Mouse (Mus musculus) hindbrain, postnatal 0 days (tissue): ENCODE measurements around the gene Swi5. TPM values are rescaled to one million over a fixed set of nuclear protein-coding genes. Genes with fewer than 3 reads are reported as not detected.

Source experiments
- ATAC-seq: fragments of 200-750 bp; cut with Nextera tagmentation; 2 replicates; pipeline ENCODE4 v1.8.0; 2017; ENCODE audit warnings: mild to moderate bottlenecking, moderate TSS enrichment, moderate library complexity
- DNase-seq: peaks from one replicate; pipeline ENCODE4 v3.0.0-alpha.2; 2015; ENCODE audit warnings: low spot score
- H3K27ac ChIP-seq: fragments of 300-500 bp; sonication (generic); 2 replicates; pipeline ENCODE4 v1.5.1; 2014; ENCODE audit warnings: mild to moderate bottlenecking
- H3K27me3 ChIP-seq: fragments of 300-500 bp; sonication (generic); 2 replicates; pipeline ENCODE4 v1.6.1; 2014; ENCODE audit warnings: low read length, mixed read lengths; ENCODE audit not compliant: insufficient read depth
- H3K36me3 ChIP-seq: fragments of 300-500 bp; sonication (generic); 2 replicates; pipeline ENCODE4 v1.6.1; 2014; ENCODE audit warnings: low read length, mixed read lengths; ENCODE audit not compliant: insufficient read depth
- H3K4me1 ChIP-seq: fragments of 300-500 bp; sonication (generic); 2 replicates; pipeline ENCODE4 v1.6.1; 2014; ENCODE audit warnings: antibody characterized with exemption, low read length, mixed read lengths; ENCODE audit not compliant: insufficient read depth
- H3K4me2 ChIP-seq: fragments of 300-500 bp; sonication (generic); 2 replicates; pipeline ENCODE4 v1.6.1; 2014; ENCODE audit warnings: low read depth, mild to moderate bottlenecking, low read length, moderate library complexity, mixed read lengths
- H3K4me3 ChIP-seq: fragments of 300-500 bp; sonication (generic); 2 replicates; pipeline ENCODE4 v1.5.1; 2014; ENCODE audit warnings: low read length
- H3K9ac ChIP-seq: fragments of 300-500 bp; sonication (generic); replicated peaks from 2 replicates; pipeline ENCODE4 v1.6.1; 2014; ENCODE audit warnings: mild to moderate bottlenecking, low read length, moderate library complexity, mixed read lengths
- H3K9me3 ChIP-seq: fragments of 300-500 bp; sonication (generic); 2 replicates; pipeline ENCODE4 v1.6.1; 2016; ENCODE audit warnings: low read length, mixed read lengths
- CTCF ChIP-seq: IDR thresholded peaks from 2 replicates; pipeline ENCODE4 v1.5.1; 2016; ENCODE audit warnings: antibody characterized with exemption, control low read depth, low read depth
- WGBS: fragments of 180-500 bp; shearing (Covaris S2); extraction: QIAGEN DNeasy Blood & Tissue Kit; methylation state at CpG from one replicate; pipeline ENCODE4 v1.1.7; 2014; 5-methylcytosine and 5-hydroxymethylcytosine counted together
- microRNA-seq, 2 experiments: library from miRNA; unstranded; fragments of <30 nt; microRNA quantifications; one replicate each; pipeline ENCODE4; 2016
- polyA plus RNA-seq: library from polyadenylated mRNA; unstranded; fragments of >200 nt; fragmentation: Nextera tagmentation; extraction: Ambion mirVana; gene quantifications from 2 replicates; pipeline ENCODE4 v1.2.1, GENCODE M21; 2015
- total RNA-seq: library from RNA; depleted of rRNA; stranded (reverse); fragments of >200 nt; gene quantifications from 2 replicates; pipeline ENCODE4 v1.2.3, GENCODE M21; 2014; rRNA removed

Gene Swi5
- total and polyA plus RNA-seq, 2 experiments from 2014 or later: 319 to 487 TPM

DNA sequence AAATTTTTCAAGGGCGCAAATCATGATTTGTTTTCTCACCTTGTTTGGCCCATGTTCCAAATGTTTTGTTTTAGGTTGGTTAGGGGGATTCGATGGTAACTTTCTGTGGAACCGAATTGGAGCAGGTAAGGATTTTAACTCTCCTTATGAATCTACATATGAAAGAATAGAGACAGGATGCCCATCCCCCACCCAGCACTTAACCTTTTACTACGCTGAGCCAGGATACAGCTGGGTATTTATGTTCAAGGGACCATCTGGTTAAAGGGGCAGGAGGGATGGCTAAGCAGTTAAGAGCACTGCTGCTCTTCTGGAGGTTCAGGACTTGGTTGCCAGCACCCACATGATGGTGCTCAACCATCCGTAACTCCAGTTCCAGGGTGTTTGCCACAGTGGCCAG, 47.3 kb downstream of the Swi5 start:
- Histone ChIP-seq H3K4me2 (no peak overlapping the region), H3K9ac (no peak overlapping the region), H3K9me3 (no peaks in the 10 kb centered on the region), H3K4me3 (no peak overlapping the region), H3K27ac (no peak overlapping the region), H3K4me1 (peaks cover under 1% of the 10 kb centered on the region; the same call in 1 of the 2 replicates), H3K27me3 (no peaks in the 10 kb centered on the region), H3K36me3 (peaks cover 9% of the 10 kb centered on the region; the same call in 1 of the 2 replicates)
- no peak for TF ChIP-seq CTCF
- DNase-seq (no peak), ATAC-seq (no peak)
- WGBS: 88% methylated on average over 5 of the region's 5 CpGs

GRCm38 (mm10) chr2:32238708-32239435, 49.0 kb downstream of the Swi5 start:
- DNase-seq (no peak), ATAC-seq (no peak)
- Histone ChIP-seq H3K27ac (no peak overlapping the region), H3K4me2 (no peak overlapping the region), H3K4me1 (peaks cover 6% of the 10 kb centered on the region), H3K4me3 (no peak overlapping the region), H3K27me3 (no peaks in the 10 kb centered on the region), H3K36me3 (peaks cover 11% of the 10 kb centered on the region; the same call in 1 of the 2 replicates), H3K9me3 (no peaks in the 10 kb centered on the region), H3K9ac (no peak overlapping the region)
- no peak for TF ChIP-seq CTCF
- WGBS: 95% methylated on average over 9 of the region's 9 CpGs

DNA sequence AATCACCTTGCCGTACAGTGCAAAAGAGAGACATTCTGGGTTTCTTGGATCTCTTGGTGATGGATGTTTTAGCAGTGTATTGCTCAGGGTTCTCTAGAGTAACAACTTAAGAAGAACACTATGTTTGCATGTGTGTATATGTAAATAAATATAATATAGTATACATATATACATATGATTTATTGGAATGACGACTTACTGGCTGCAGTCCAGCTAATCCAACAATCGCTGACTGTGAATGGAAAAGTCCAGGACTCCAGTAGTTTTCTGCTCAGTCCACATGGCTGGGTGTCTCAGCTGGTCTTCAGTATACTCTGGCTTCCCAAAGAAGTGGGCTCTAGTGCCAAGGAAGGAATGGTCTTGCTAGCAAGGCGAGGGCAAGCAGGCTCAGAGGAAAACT, 50.3 kb downstream of the Swi5 start:
- Histone ChIP-seq H3K36me3 (peaks cover 22% of the 10 kb centered on the region), H3K4me1 (peaks cover 6% of the 10 kb centered on the region), H3K27me3 (no peaks in the 10 kb centered on the region), H3K9me3 (no peaks in the 10 kb centered on the region), H3K4me3 (peak overlapping the region; percentile 70), H3K27ac (0 out of 2 replicates have a peak overlapping the region, but pooled peaks have one; percentile 85), H3K9ac (peak overlapping the region; percentile 69; the same call in 1 of the 2 replicates), H3K4me2 (peak overlapping the region; percentile 91)
- ATAC-seq (no peak), DNase-seq (no peak)
- no peak for TF ChIP-seq CTCF
- WGBS: 38% methylated on average over 4 of the region's 4 CpGs

DNA sequence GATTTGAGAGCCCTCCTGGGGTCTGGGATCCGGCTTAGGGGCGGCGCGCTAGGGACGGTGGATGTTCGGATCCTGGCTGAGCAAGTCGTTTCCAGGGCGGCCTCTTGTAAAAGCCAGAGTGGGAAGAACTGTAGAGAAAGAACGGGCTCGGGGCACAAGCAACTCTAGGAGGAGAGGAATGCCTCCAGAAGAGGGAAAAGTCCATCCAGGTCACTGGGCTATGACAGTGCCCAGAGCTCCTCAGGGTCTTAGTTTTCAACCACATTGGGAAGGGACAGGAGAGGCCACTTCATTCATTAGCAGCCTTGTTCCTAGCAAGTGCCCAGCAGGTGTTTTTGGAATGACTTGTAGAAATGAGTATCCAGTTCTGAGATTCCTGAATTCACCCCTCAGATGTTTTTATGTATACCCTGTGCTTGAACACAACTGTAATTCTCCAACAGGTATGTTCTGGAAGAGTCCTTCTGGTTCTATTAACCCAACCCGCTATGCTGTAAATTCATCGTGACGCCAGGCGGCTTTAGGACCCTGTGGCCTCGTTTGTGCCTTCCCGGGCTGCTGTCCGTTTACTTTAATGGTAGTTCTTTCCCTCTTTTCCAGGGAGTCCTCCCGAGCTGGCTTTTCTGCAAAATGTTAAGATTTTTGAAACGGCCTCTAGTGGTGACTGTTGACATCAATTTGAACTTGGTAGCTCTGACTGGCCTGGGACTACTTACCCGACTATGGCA, 51.0 kb downstream of the Swi5 start:
- peaks cover 28% of the 10 kb centered on the region for H3K36me3 ChIP-seq
- peak overlapping the region; percentile 91 for H3K4me2 ChIP-seq
- no peaks in the 10 kb centered on the region for H3K27me3 ChIP-seq
- H3K9ac ChIP-seq: peak overlapping the region; percentile 69
- peak; percentile 63 for TF ChIP-seq CTCF
- DNase-seq: peak; percentile 84
- no peaks in the 10 kb centered on the region for H3K9me3 ChIP-seq
- under 1% methylated on average over 20 of the region's 20 CpGs for WGBS
- H3K27ac ChIP-seq: peak overlapping the region; percentile 85
- peaks cover 6% of the 10 kb centered on the region for H3K4me1 ChIP-seq
- peak; percentile 59 for ATAC-seq
- H3K4me3 ChIP-seq: peak overlapping the region; percentile 70

GRCm38 (mm10) chr2:32235886-32236759, 51.8 kb downstream of the Swi5 start, which contains the start of gene Pomt1:
TSS of gene Pomt1 (plus strand) at chr2:32236590.
- Histone ChIP-seq H3K27ac (peak within 1 kb of the TSS; percentile 85), H3K9ac (peak within 1 kb of the TSS; percentile 69), H3K27me3 (no peaks in the 10 kb centered on the region), H3K9me3 (no peaks in the 10 kb centered on the region), H3K4me1 (peaks cover 6% of the 10 kb centered on the region), H3K4me3 (peak within 1 kb of the TSS; percentile 70), H3K4me2 (peak within 1 kb of the TSS; percentile 91), H3K36me3 (peaks cover 36% of the 10 kb centered on the region)
- no peak for TF ChIP-seq CTCF
- ATAC-seq (peak; percentile 91), DNase-seq (peak; percentile 98)
- under 1% methylated on average over 54 of the region's 54 CpGs for WGBS

DNA sequence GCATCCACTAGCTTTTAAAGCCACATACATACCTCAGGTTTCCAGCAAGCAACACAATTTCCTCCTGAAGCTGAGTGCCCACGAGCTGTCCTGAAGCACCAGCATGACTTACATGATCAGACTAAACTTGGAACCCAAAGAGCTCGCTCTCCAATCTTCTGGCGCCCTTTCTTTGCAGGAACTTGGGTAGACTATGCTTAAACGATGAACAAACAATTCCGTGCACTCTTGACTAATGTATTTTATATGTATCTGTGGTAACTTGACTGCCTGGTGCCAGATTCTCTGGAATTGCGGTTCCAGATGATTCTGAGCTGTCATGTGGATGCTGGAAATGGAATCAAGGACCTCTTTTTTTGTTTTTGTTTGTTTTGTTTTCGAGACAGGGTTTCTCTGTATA, 52.4 kb downstream of the Swi5 start:
- ATAC-seq (no peak), DNase-seq (no peak)
- no peak for TF ChIP-seq CTCF
- Histone ChIP-seq H3K36me3 (peaks cover 43% of the 10 kb centered on the region), H3K4me3 (peak overlapping the region; percentile 70), H3K4me1 (peaks cover 6% of the 10 kb centered on the region), H3K9me3 (no peaks in the 10 kb centered on the region), H3K9ac (peak overlapping the region; percentile 69; the same call in 1 of the 2 replicates), H3K27me3 (no peaks in the 10 kb centered on the region), H3K4me2 (peak overlapping the region; percentile 91), H3K27ac (peak overlapping the region; percentile 85; the same call in 1 of the 2 replicates)
- 30% methylated on average over 7 of the region's 7 CpGs for WGBS

Small RNAs within 50 kb of the gene (microRNA-seq; reads per million reads assigned to microRNA genes)
- gene Gm23363 (0 reads per million in 2 experiments), gene Mir199b (44.7 to 130 reads per million in 2 experiments)

Other genes starting within 250 kb of the Swi5 start
- 0.83 and 1.3 TPM in 2 replicates for gene Fam78a, start 203.2 kb downstream of the Swi5 start, total RNA-seq
- 0.21 and 0.39 TPM in 2 replicates for gene Fam78a, start 203.2 kb downstream of the Swi5 start, polyA plus RNA-seq
- 39.2 and 50.5 TPM in 2 replicates for gene Plpp7, start 192.5 kb downstream of the Swi5 start, total RNA-seq
- 28.2 and 28.3 TPM in 2 replicates for gene Plpp7, start 192.5 kb downstream of the Swi5 start, polyA plus RNA-seq
- gene Prrc2b, start 137.0 kb downstream of the Swi5 start, total RNA-seq: 188 and 206 TPM in 2 replicates
- 44.8 and 55.9 TPM in 2 replicates for gene Prrc2b, start 137.0 kb downstream of the Swi5 start, polyA plus RNA-seq
- gene Pomt1, start 51.5 kb downstream of the Swi5 start, total RNA-seq: 41.2 and 41.8 TPM in 2 replicates
- gene Pomt1, start 51.5 kb downstream of the Swi5 start, polyA plus RNA-seq: 18.0 and 19.4 TPM in 2 replicates
- gene Uck1, start 27.9 kb downstream of the Swi5 start, total RNA-seq: 115 and 138 TPM in 2 replicates
- 90.8 and 92.5 TPM in 2 replicates for gene Uck1, start 27.9 kb downstream of the Swi5 start, polyA plus RNA-seq
- 49.3 and 55.8 TPM in 2 replicates for gene Golga2, start 691 bp downstream of the Swi5 start, total RNA-seq
- 24.4 and 25.7 TPM in 2 replicates for gene Golga2, start 691 bp downstream of the Swi5 start, polyA plus RNA-seq
- 87.6 and 103 TPM in 2 replicates for gene Ciz1, start 64.3 kb upstream of the Swi5 start, total RNA-seq
- gene Ciz1, start 64.3 kb upstream of the Swi5 start, polyA plus RNA-seq: 33.3 and 40.3 TPM in 2 replicates
- gene Dnm1, start 65.3 kb upstream of the Swi5 start, total RNA-seq: 190 and 211 TPM in 2 replicates
- gene Dnm1, start 65.3 kb upstream of the Swi5 start, polyA plus RNA-seq: 87.6 and 96.9 TPM in 2 replicates
- gene 1110008P14Rik, start 93.9 kb upstream of the Swi5 start, total RNA-seq: 458 and 481 TPM in 2 replicates
- gene 1110008P14Rik, start 93.9 kb upstream of the Swi5 start, polyA plus RNA-seq: 220 and 233 TPM in 2 replicates
- 0.31 and 0.58 TPM in 2 replicates for gene Lcn2, start 100.2 kb upstream of the Swi5 start, total RNA-seq
- gene Lcn2, start 100.2 kb upstream of the Swi5 start, polyA plus RNA-seq: 0.80 and 0.93 TPM in 2 replicates
- gene Ptges2, start 107.8 kb upstream of the Swi5 start, total RNA-seq: 41.3 and 45.5 TPM in 2 replicates
- gene Ptges2, start 107.8 kb upstream of the Swi5 start, polyA plus RNA-seq: 55.6 and 57.0 TPM in 2 replicates
- 3.1 and 3.7 TPM in 2 replicates for gene Naif1, start 162.4 kb upstream of the Swi5 start, total RNA-seq
- 2.9 and 3.0 TPM in 2 replicates for gene Naif1, start 162.4 kb upstream of the Swi5 start, polyA plus RNA-seq
- gene Slc25a25, start 163.4 kb upstream of the Swi5 start, total RNA-seq: 64.3 and 69.6 TPM in 2 replicates
- gene Slc25a25, start 163.4 kb upstream of the Swi5 start, polyA plus RNA-seq: 44.4 and 46.4 TPM in 2 replicates
- 23.6 and 25.4 TPM in 2 replicates for gene Fam102a, start 247.3 kb upstream of the Swi5 start, total RNA-seq
- 7.9 and 8.2 TPM in 2 replicates for gene Fam102a, start 247.3 kb upstream of the Swi5 start, polyA plus RNA-seq